Mouse (Mus musculus): ENCODE measurements around the gene Tmem164. TPM values are rescaled to one million over a fixed set of nuclear protein-coding genes. Genes with fewer than 3 reads are reported as not detected.

Tmem164 gene
- polyA plus RNA-seq, 1 experiment, result 27.7 TPM

DNA sequence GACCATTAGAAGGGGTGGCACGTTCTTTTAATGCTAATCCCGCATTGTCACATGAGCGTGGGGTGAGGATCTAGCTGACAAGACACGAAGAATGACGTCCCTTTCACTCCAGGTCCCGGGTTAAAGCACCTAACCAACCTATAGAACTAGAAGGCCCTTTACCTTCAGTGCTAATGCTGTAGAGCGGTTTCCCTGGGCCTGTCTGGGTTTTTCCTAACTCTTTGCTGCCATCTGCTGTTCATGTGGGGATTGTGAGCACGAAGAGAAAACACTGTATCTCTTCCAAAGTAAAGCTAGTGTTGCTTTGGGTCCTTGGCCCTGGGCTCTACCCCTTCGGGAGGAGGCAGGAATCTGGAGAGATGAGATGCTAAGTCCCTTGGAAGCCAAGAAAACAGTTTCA is 127.2 kb downstream of the Tmem164 start:
- no peak for TF ChIP-seq POLR2A (IDR thresholded peaks at IDR 0.05; ENCODE audit: borderline replicate concordance, extremely low read depth, insufficient read depth, insufficient read length, poor library complexity, severe bottlenecking)
- TF ChIP-seq CTCF (IDR thresholded peaks at IDR 0.05; ENCODE audit: borderline replicate concordance, extremely low read depth, insufficient read depth, insufficient read length), result peak; percentile 68; the same call in 1 of the 2 replicates
- DNase-seq (ENCODE audit: low read depth), result peak; percentile 73

DNA sequence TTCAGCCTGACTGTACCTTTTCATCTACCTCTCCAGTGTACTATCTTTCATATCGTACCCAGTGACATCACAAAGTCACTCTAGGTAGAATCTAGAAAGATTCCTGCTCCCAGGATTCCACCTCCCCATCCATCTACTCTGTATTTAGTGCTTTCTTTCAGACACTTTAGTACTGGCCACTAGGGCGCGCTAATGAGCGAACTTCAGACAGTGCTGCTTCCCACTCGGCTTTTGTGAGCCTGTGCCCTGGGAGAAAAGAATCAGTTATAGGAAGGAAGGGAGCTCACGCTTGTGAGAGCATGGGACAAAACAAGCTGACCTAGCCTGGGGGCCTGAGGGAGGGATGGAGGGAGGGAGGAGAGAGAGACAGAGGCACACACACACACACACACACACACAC is 131.9 kb downstream of the Tmem164 start:
- DNase-seq (ENCODE audit: low read depth), result peak; percentile 62
- TF ChIP-seq POLR2A (IDR thresholded peaks at IDR 0.05; ENCODE audit: borderline replicate concordance, extremely low read depth, insufficient read depth, insufficient read length, poor library complexity, severe bottlenecking) (no peak), CTCF (IDR thresholded peaks at IDR 0.05; ENCODE audit: borderline replicate concordance, extremely low read depth, insufficient read depth, insufficient read length) (peak; percentile 61; the same call in 1 of the 2 replicates)

DNA sequence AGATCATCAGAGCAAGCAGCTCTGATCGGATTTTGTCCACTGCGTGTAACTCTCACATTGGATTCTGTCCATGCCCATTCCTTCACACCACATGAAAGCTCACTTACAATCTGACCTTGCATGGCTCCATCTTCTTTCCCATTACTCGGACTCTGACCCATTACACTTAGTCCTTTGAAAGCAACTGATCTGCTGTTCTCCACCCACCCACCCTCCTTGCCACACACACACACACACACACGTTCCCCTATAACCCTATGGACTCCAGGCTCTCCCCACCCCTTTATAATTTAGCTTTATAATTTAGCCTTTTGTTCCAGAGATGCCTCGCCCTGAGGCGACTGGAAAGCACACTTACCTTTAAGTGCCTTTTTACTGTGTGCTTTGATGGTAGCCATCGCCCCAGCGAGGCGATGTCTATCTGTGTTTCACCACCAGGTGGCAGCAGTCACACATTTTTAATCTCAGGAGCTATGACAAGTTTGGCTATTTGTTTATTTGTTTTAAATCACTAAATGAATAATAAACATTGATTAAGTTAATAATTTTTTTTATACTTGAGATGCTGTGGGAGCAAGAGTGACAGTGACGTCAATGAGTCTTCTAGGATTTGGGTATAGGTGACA is 137.0 kb downstream of the Tmem164 start:
- DNase-seq (ENCODE audit: low read depth), result peak; percentile 66
- TF ChIP-seq POLR2A (IDR thresholded peaks at IDR 0.05; ENCODE audit: borderline replicate concordance, extremely low read depth, insufficient read depth, insufficient read length, poor library complexity, severe bottlenecking) (no peak), CTCF (IDR thresholded peaks at IDR 0.05; ENCODE audit: borderline replicate concordance, extremely low read depth, insufficient read depth, insufficient read length) (peak; percentile 64; the same call in 1 of the 2 replicates)

DNA sequence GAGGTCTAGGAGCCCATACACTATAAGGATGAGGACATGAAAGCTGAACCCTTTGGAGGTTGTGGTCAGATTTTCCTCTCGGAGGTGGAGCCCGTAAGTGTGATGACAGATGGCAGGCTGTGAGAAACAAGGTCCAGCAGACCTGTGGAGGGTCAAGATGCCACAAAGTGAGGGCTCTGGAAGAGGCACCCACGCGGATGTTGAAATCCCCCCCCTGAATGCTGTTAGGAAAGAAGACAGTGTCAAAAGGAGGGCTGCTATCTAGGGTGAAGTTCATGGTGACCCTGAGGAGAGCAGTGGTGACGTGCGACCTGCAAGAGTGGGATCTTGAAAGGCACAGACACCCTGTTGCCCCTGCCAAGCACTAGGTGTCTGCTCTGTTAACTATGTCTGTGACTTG is 140.0 kb downstream of the Tmem164 start:
- no peak for DNase-seq (ENCODE audit: low read depth)

DNA sequence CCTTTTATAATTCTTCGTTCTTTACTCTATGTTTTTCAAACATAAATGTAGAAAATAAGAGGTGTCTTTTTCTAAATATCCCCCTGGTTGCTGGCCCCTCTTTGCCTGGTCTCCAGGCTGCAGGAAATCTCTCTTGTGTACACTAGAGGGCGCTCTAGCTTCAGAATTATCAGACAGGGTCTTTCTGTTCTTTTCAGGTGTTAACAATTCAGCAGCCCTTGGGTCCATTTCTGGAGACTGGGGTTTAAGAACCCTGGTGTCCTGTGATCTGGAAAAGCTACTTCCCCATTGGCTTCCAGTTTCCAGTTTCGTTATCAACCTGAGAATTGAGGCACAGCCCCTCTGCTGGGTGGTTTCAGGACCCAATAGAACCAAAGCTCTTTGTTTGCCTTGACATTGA is 140.6 kb downstream of the Tmem164 start:
- peak; percentile 67 for DNase-seq (ENCODE audit: low read depth)
- TF ChIP-seq CTCF (IDR thresholded peaks at IDR 0.05; ENCODE audit: borderline replicate concordance, extremely low read depth, insufficient read depth, insufficient read length) (peak; percentile 65; the same call in 1 of the 2 replicates), POLR2A (IDR thresholded peaks at IDR 0.05; ENCODE audit: borderline replicate concordance, extremely low read depth, insufficient read depth, insufficient read length, poor library complexity, severe bottlenecking) (no peak)

More for the DNA sequence above, 140.0 kb downstream of the Tmem164 start:
- TF ChIP-seq CTCF (IDR thresholded peaks at IDR 0.05; ENCODE audit: borderline replicate concordance, extremely low read depth, insufficient read depth, insufficient read length), result no peak
- TF ChIP-seq POLR2A (IDR thresholded peaks at IDR 0.05; ENCODE audit: borderline replicate concordance, extremely low read depth, insufficient read depth, insufficient read length, poor library complexity, severe bottlenecking), result no peak

DNA sequence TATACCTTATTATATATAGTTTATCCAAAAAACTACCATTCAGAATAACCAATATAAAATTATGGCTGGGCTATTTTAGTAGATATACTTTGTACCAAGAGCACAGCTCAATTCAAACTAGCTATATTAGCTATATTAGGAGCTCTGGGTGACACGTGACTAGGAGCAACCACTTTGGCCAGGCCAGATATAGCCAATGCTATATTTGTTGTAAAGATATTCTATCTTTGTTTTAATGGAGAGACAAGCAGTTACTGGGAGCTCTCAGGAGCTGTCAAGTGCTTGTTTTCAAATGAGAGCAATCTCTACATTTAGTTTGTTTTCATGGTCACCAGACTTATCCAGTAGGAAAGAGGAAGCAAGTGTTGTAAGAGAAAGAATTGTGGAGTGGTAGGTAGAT is 144.1 kb downstream of the Tmem164 start:
- no peak for DNase-seq (ENCODE audit: low read depth)
- TF ChIP-seq CTCF (IDR thresholded peaks at IDR 0.05; ENCODE audit: borderline replicate concordance, extremely low read depth, insufficient read depth, insufficient read length) (no peak), POLR2A (IDR thresholded peaks at IDR 0.05; ENCODE audit: borderline replicate concordance, extremely low read depth, insufficient read depth, insufficient read length, poor library complexity, severe bottlenecking) (no peak)

DNA sequence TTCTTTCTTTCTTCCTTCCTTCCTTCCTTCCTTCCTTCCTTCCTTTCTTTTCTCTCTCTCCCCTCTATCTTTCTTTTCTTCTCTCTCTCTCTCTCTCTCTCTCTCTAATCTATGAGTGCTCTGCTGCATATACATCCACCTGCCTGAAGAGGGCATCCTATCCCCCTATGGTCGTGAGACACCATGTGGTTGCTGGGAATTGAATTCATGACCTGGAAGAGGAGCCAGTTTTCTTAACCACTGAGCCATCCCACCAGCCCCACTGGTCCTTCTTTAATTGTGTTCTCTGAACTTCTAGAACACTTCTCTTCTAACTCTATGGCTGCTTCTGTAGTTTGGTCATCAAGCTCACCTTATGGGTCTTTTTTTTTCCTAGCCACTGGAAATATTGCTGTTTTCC is 146.4 kb downstream of the Tmem164 start:
- TF ChIP-seq CTCF (IDR thresholded peaks at IDR 0.05; ENCODE audit: borderline replicate concordance, extremely low read depth, insufficient read depth, insufficient read length) (no peak), POLR2A (IDR thresholded peaks at IDR 0.05; ENCODE audit: borderline replicate concordance, extremely low read depth, insufficient read depth, insufficient read length, poor library complexity, severe bottlenecking) (no peak)
- DNase-seq (ENCODE audit: low read depth), result no peak

DNA sequence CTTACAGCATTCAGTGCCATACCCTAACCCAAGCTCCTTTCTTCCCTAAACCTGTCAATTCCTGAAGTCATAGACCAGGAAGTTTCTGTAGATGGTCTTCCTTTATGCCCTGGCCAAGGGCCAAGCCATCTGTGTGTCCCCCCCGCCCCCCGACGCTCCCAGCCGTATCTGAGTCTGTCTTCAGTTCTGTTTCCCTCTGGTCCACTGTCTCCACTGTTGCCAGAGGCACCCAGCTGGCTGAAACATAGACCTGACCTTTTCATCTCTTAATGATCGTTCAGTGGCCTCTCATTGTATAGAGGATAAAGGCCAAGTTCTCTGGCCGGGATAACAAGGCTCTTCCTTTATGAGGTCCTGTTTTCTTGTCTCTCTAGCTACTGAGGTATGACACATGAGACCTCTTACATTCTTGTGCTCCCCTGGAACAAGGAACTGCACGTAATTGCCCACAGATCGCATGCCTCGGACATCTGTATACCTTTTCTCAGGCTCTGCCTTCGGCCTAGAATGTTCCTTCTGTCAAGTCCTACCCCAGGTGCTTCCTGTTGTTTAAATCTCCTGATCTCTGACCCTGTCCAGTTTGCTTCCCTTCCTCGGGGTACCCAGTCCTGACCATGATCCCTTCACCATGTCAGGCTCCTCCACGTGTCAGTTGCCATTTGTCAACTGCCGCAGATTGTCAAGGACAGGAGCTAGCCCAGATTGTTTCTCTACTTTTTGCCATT is 147.1 kb downstream of the Tmem164 start:
- no peak for DNase-seq (ENCODE audit: low read depth)
- TF ChIP-seq CTCF (IDR thresholded peaks at IDR 0.05; ENCODE audit: borderline replicate concordance, extremely low read depth, insufficient read depth, insufficient read length) (no peak), POLR2A (IDR thresholded peaks at IDR 0.05; ENCODE audit: borderline replicate concordance, extremely low read depth, insufficient read depth, insufficient read length, poor library complexity, severe bottlenecking) (no peak)

DNA sequence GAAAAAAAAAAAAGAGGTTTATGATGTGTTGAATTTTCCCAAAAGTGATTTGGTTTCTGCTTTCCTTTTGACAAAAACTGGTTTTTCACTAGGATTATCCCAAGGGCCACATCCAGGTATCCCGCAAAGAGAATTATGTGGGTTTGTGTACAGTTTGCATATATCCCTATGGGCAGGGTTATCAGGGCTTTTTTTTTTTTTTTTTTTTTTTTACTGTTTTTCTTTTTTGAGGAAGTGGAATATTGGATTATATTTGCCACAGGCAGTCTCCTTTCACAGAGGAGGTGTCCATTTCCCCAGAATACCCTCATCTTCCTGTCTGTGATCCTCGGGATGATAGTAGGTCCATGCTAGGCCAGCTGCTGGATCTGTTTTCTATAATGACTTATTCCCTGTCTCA is 148.1 kb downstream of the Tmem164 start:
- no peak for DNase-seq (ENCODE audit: low read depth)
- TF ChIP-seq POLR2A (IDR thresholded peaks at IDR 0.05; ENCODE audit: borderline replicate concordance, extremely low read depth, insufficient read depth, insufficient read length, poor library complexity, severe bottlenecking) (no peak), CTCF (IDR thresholded peaks at IDR 0.05; ENCODE audit: borderline replicate concordance, extremely low read depth, insufficient read depth, insufficient read length) (no peak)

DNA sequence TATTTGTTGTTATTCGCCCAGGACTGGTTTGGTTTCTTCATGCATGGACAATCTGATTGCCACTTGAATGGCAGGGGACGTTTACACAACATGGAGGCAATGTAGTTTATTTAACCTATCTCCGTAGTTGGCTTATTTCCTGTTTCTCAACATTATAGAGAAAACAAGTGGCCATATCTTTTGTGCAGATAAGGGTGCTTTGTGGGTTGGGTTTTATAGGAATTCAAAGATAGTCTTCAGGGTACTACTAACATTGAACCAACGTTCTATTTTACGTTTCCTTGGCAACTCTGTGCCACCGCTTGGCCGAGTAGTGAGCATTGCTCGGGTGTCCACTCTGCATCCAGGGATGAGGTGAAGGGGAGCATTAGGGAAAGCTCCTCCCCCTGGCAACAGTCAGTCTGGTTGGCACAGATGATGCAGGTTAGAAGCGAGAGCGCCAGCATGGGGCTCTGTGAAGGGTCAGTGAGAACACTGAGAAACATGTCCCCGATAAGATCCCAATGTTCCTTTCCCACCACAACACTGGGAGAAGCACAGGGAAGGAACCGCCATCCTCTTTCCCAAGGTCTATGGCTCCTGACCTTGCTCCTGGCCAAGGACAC is 148.8 kb downstream of the Tmem164 start:
- no peak for TF ChIP-seq POLR2A (IDR thresholded peaks at IDR 0.05; ENCODE audit: borderline replicate concordance, extremely low read depth, insufficient read depth, insufficient read length, poor library complexity, severe bottlenecking)
- no peak for TF ChIP-seq CTCF (IDR thresholded peaks at IDR 0.05; ENCODE audit: borderline replicate concordance, extremely low read depth, insufficient read depth, insufficient read length)
- no peak for DNase-seq (ENCODE audit: low read depth)

DNA sequence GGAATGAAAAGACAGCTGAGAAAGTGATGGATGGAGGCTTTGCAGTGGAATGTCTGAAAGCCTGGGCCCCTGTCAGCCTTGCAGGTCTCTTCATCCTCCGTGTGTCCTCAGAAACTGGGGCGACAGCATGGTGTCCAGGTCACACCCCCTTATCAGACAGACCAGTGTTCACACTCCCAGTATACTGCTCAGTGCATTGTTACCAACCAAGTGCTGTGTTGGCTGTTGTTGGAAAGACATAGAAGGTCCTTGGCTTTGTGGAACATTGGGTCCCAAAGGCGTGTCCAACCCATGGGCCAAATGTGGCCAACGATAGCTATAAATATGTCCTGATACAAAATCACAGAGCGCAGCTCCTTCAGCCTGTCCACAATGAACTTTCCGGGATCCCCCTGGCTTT is 149.4 kb downstream of the Tmem164 start:
- DNase-seq (ENCODE audit: low read depth), result no peak
- no peak for TF ChIP-seq CTCF (IDR thresholded peaks at IDR 0.05; ENCODE audit: borderline replicate concordance, extremely low read depth, insufficient read depth, insufficient read length)
